Mouse (Mus musculus): ENCODE measurements at regions not wholly inside any gene's neighbourhood (a gene's known extent, or its start where the extent isn't known, plus 50 kb on each side); places are given as distances from the start of the nearest gene placed in this dataset.

GRCm38 (mm10) chr10:106007331-106007730 lies 166.2 kb upstream of the Mettl25 start:
- DNase-seq (ENCODE audit: low spot score) (no peak), ATAC-seq (no peak)
- H3K4me1 ChIP-seq (ENCODE audit: control insufficient read depth, insufficient read depth, low read length): no peaks in the 10 kb centered on the region
- H3K9me3 ChIP-seq (replicated peaks; ENCODE audit: control insufficient read depth, low read length): no peaks in the 10 kb centered on the region
- H3K27ac ChIP-seq (ENCODE audit: low read depth, low read length): no peak overlapping the region
- no peak overlapping the region for H3K9ac ChIP-seq (ENCODE audit: low read length)
- H3K36me3 ChIP-seq (ENCODE audit: control insufficient read depth, insufficient read depth, low read length): no peaks in the 10 kb centered on the region
- H3K4me3 ChIP-seq (ENCODE audit: low read depth, low read length): no peak overlapping the region
- H3K27me3 ChIP-seq (replicated peaks; ENCODE audit: control insufficient read depth, insufficient read depth, low read length): no peaks in the 10 kb centered on the region
- WGBS: 89% methylated on average over 4 of the region's 4 CpGs
- H3K4me2 ChIP-seq (ENCODE audit: low read length): no peak overlapping the region

- Histone ChIP-seq H3K27ac (ENCODE audit: low read depth, low read length) (no peak overlapping the region), H3K9ac (ENCODE audit: low read length) (no peak overlapping the region), H3K4me1 (ENCODE audit: control insufficient read depth, insufficient read depth, low read length) (no peaks in the 10 kb centered on the region), H3K4me3 (ENCODE audit: low read depth, low read length) (no peak overlapping the region), H3K36me3 (ENCODE audit: control insufficient read depth, insufficient read depth, low read length) (no peaks in the 10 kb centered on the region), H3K27me3 (replicated peaks; ENCODE audit: control insufficient read depth, insufficient read depth, low read length) (no peaks in the 10 kb centered on the region), H3K4me2 (ENCODE audit: low read length) (no peak overlapping the region), H3K9me3 (replicated peaks; ENCODE audit: control insufficient read depth, low read length) (no peaks in the 10 kb centered on the region)
- ATAC-seq: no peak
- no peak for DNase-seq (ENCODE audit: low spot score)
- 94% methylated on average over 10 of the region's 10 CpGs for whole genome bisulfite sequencing
These were observed 165.7 kb upstream of the Mettl25 start for GRCm38 (mm10) chr10:106006861-106007260.

- no peaks in the 10 kb centered on the region for H3K4me1 ChIP-seq (ENCODE audit: control insufficient read depth, insufficient read depth, low read length)
- no peak for ATAC-seq
- H3K4me2 ChIP-seq (ENCODE audit: low read length): no peak overlapping the region
- H3K4me3 ChIP-seq (ENCODE audit: low read depth, low read length): no peak overlapping the region
- H3K27me3 ChIP-seq (replicated peaks; ENCODE audit: control insufficient read depth, insufficient read depth, low read length): no peaks in the 10 kb centered on the region
- no peak overlapping the region for H3K27ac ChIP-seq (ENCODE audit: low read depth, low read length)
- H3K36me3 ChIP-seq (ENCODE audit: control insufficient read depth, insufficient read depth, low read length): no peaks in the 10 kb centered on the region
- no peak for DNase-seq (ENCODE audit: low spot score)
- no peaks in the 10 kb centered on the region for H3K9me3 ChIP-seq (replicated peaks; ENCODE audit: control insufficient read depth, low read length)
- H3K9ac ChIP-seq (ENCODE audit: low read length): no peak overlapping the region
These were observed 164.9 kb upstream of the Mettl25 start for GRCm38 (mm10) chr10:106006061-106006460.

- H3K4me1 ChIP-seq (ENCODE audit: control insufficient read depth, insufficient read depth, low read length): no peaks in the 10 kb centered on the region
- no peak overlapping the region for H3K27ac ChIP-seq (ENCODE audit: low read depth, low read length)
- H3K27me3 ChIP-seq (replicated peaks; ENCODE audit: control insufficient read depth, insufficient read depth, low read length): no peaks in the 10 kb centered on the region
- no peak for ATAC-seq
- no peak overlapping the region for H3K4me3 ChIP-seq (ENCODE audit: low read depth, low read length)
- H3K4me2 ChIP-seq (ENCODE audit: low read length): no peak overlapping the region
- WGBS: 86% methylated on average over 3 of the region's 3 CpGs
- no peaks in the 10 kb centered on the region for H3K9me3 ChIP-seq (replicated peaks; ENCODE audit: control insufficient read depth, low read length)
- H3K36me3 ChIP-seq (ENCODE audit: control insufficient read depth, insufficient read depth, low read length): no peaks in the 10 kb centered on the region
- no peak overlapping the region for H3K9ac ChIP-seq (ENCODE audit: low read length)
- DNase-seq (ENCODE audit: low spot score): no peak
These were observed 116.3 kb upstream of the Mettl25 start for GRCm38 (mm10) chr10:105957468-105957867.

- H3K27ac ChIP-seq (ENCODE audit: low read depth, low read length): no peak overlapping the region
- DNase-seq (ENCODE audit: low spot score): no peak
- H3K27me3 ChIP-seq (replicated peaks; ENCODE audit: control insufficient read depth, insufficient read depth, low read length): no peaks in the 10 kb centered on the region
- no peaks in the 10 kb centered on the region for H3K4me1 ChIP-seq (ENCODE audit: control insufficient read depth, insufficient read depth, low read length)
- no peak overlapping the region for H3K4me3 ChIP-seq (ENCODE audit: low read depth, low read length)
- ATAC-seq: no peak
- H3K36me3 ChIP-seq (ENCODE audit: control insufficient read depth, insufficient read depth, low read length): no peaks in the 10 kb centered on the region
- no peaks in the 10 kb centered on the region for H3K9me3 ChIP-seq (replicated peaks; ENCODE audit: control insufficient read depth, low read length)
- no peak overlapping the region for H3K4me2 ChIP-seq (ENCODE audit: low read length)
- H3K9ac ChIP-seq (ENCODE audit: low read length): no peak overlapping the region
- 93% methylated on average over 5 of the region's 5 CpGs for WGBS
These were observed 92.1 kb upstream of the Mettl25 start for GRCm38 (mm10) chr10:105933309-105933708.

- 63% methylated on average over 1 of the region's 1 CpGs for WGBS
- no peak overlapping the region for H3K4me2 ChIP-seq (ENCODE audit: low read length)
- no peaks in the 10 kb centered on the region for H3K36me3 ChIP-seq (ENCODE audit: control insufficient read depth, insufficient read depth, low read length)
- H3K9ac ChIP-seq (ENCODE audit: low read length): no peak overlapping the region
- no peaks in the 10 kb centered on the region for H3K27me3 ChIP-seq (replicated peaks; ENCODE audit: control insufficient read depth, insufficient read depth, low read length)
- DNase-seq (ENCODE audit: low spot score) (no peak), ATAC-seq (no peak)
- H3K9me3 ChIP-seq (replicated peaks; ENCODE audit: control insufficient read depth, low read length): no peaks in the 10 kb centered on the region
- no peak overlapping the region for H3K4me3 ChIP-seq (ENCODE audit: low read depth, low read length)
- H3K27ac ChIP-seq (ENCODE audit: low read depth, low read length): no peak overlapping the region
- no peaks in the 10 kb centered on the region; the same call in 1 of the 2 replicates for H3K4me1 ChIP-seq (ENCODE audit: control insufficient read depth, insufficient read depth, low read length)
These were observed 91.6 kb upstream of the Mettl25 start for GRCm38 (mm10) chr10:105932786-105933185.

- Histone ChIP-seq H3K27ac (ENCODE audit: low read depth, low read length) (no peak overlapping the region), H3K36me3 (ENCODE audit: control insufficient read depth, insufficient read depth, low read length) (no peaks in the 10 kb centered on the region), H3K4me1 (ENCODE audit: control insufficient read depth, insufficient read depth, low read length) (peaks cover 7% of the 10 kb centered on the region; the same call in 1 of the 2 replicates), H3K4me3 (ENCODE audit: low read depth, low read length) (no peak overlapping the region), H3K9me3 (replicated peaks; ENCODE audit: control insufficient read depth, low read length) (no peaks in the 10 kb centered on the region), H3K4me2 (ENCODE audit: low read length) (no peak overlapping the region), H3K9ac (ENCODE audit: low read length) (no peak overlapping the region), H3K27me3 (replicated peaks; ENCODE audit: control insufficient read depth, insufficient read depth, low read length) (no peaks in the 10 kb centered on the region)
- no peak for ATAC-seq
- DNase-seq (ENCODE audit: low spot score): no peak
- 51% methylated on average over 3 of the region's 3 CpGs for WGBS
These were observed 86.4 kb upstream of the Mettl25 start for GRCm38 (mm10) chr10:105927596-105927995.

- no peak for DNase-seq (ENCODE audit: low spot score)
These were observed 85.7 kb upstream of the Mettl25 start for GRCm38 (mm10) chr10:105926912-105927238.

GRCm38 (mm10) chr10:105926229-105926911 lies 85.2 kb upstream of the Mettl25 start:
- H3K27me3 ChIP-seq (replicated peaks; ENCODE audit: control insufficient read depth, insufficient read depth, low read length): no peaks in the 10 kb centered on the region
- peak; percentile 76 for DNase-seq (ENCODE audit: low spot score)
- H3K9ac ChIP-seq (ENCODE audit: low read length): no peak overlapping the region
- H3K36me3 ChIP-seq (ENCODE audit: control insufficient read depth, insufficient read depth, low read length): no peaks in the 10 kb centered on the region
- H3K9me3 ChIP-seq (replicated peaks; ENCODE audit: control insufficient read depth, low read length): no peaks in the 10 kb centered on the region
- peaks cover 7% of the 10 kb centered on the region; the same call in 1 of the 2 replicates for H3K4me1 ChIP-seq (ENCODE audit: control insufficient read depth, insufficient read depth, low read length)
- no peak overlapping the region for H3K4me2 ChIP-seq (ENCODE audit: low read length)
- peak; percentile 92 for ATAC-seq
- no peak overlapping the region for H3K4me3 ChIP-seq (ENCODE audit: low read depth, low read length)
- no peak overlapping the region for H3K27ac ChIP-seq (ENCODE audit: low read depth, low read length)
- 39% methylated on average over 5 of the region's 5 CpGs for whole genome bisulfite sequencing

More at GRCm38 (mm10) chr10:105926912-105927238, 85.7 kb upstream of the Mettl25 start:
- Histone ChIP-seq H3K4me2 (ENCODE audit: low read length) (no peak overlapping the region), H3K27me3 (replicated peaks; ENCODE audit: control insufficient read depth, insufficient read depth, low read length) (no peaks in the 10 kb centered on the region), H3K9me3 (replicated peaks; ENCODE audit: control insufficient read depth, low read length) (no peaks in the 10 kb centered on the region), H3K9ac (ENCODE audit: low read length) (no peak overlapping the region), H3K27ac (ENCODE audit: low read depth, low read length) (no peak overlapping the region), H3K36me3 (ENCODE audit: control insufficient read depth, insufficient read depth, low read length) (no peaks in the 10 kb centered on the region), H3K4me1 (ENCODE audit: control insufficient read depth, insufficient read depth, low read length) (peaks cover 7% of the 10 kb centered on the region; the same call in 1 of the 2 replicates), H3K4me3 (ENCODE audit: low read depth, low read length) (no peak overlapping the region)
- peak; percentile 94 for ATAC-seq
- 13% methylated on average over 4 of the region's 4 CpGs for WGBS

Measured in forebrain, embryonic 14.5 days (tissue).